Mouse (Mus musculus) layer of hippocampus, postnatal 10 days (tissue): ENCODE measurements around the gene Notum. TPM values are rescaled to one million over a fixed set of nuclear protein-coding genes. Genes with fewer than 3 reads are reported as not detected.

Experiments
- DNase-seq, 2 experiments: peaks; one replicate each; pipeline ENCODE4 v3.0.0; 2021; ENCODE audit warnings: low spot score in 2 of 2
- long read RNA-seq: library from polyadenylated mRNA; stranded (forward); transcript quantifications from one replicate; pipeline ENCODE4 v2.0.0, GENCODE M21; 2023
- total RNA-seq, 2 experiments: library from RNA; stranded (reverse); gene quantifications; 2 replicates each; pipeline ENCODE4 v1.2.3; 2021

The Notum gene
- total RNA-seq, result 1 to 10 TPM; 5.8 to 7.4 TPM
- long read RNA-seq, partial matches to known transcripts, result 2 of 4 reads
- long read RNA-seq, other reads (novel, unspliced or antisense), result 2 of 4 reads

DNA sequence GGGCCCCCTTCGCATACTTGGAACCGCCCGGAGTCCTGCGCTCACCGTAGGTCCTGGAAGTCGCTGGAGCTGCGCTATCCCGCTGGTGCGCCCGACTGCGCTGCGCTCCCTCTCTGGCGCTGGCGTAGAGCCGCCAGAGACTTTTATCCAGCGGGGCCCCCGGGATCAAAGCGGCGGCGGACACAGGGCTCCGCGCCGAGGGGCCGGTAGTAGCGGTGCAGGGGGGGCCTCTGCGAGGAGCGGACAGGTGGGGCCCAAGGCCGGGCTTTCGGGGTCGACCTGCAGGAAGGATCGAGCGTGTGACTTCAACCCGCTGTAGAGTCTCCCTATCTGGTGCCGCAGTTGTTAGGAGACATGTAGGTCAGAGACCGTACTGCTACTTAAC is at the start of gene Notum:
Gene Notum (minus strand): TSS at position 100 of the 385 bp plus-strand sequence.
- DNase-seq, result no peak

DNA sequence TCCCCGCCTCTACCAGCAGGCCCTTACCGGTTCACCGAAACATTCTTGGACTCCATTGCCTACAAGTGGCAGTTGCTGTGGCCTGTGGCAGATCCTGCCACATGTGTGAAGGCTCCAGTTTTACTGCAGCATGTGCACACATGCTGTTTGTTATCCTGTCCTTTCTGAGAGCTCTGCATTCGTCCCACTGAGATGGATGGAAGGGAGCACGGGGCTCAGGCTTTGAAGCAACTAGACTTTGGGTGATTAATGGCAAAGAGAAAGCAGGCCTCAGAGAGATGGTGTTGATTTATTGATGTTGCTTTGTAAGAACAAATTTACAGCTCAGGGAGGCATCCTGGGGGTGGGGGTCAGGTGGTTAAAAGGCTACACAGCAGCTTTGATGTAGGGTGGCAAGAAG is 49.7 kb upstream of the Notum start:
- DNase-seq, result no peak

DNA sequence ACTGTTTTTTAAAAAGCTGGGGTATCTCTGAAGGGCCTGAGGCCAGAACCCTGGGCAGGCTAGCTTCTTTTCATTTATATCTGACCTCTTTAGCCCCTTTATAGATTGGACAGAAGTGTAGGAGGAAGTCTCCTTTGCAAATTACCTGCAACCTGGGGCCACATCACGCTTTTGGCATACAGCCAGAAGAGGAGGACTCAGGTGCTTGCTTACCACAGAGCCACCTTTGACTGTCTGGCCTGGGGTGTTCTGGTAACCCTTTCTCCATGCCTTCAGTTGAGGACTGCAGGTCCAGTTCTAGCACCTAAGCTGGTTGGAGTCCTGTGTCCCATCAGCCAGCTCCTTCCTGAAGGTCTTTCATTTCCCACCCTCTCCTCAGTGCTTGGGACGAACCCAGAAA is 48.6 kb upstream of the Notum start:
- no peak for DNase-seq

DNA sequence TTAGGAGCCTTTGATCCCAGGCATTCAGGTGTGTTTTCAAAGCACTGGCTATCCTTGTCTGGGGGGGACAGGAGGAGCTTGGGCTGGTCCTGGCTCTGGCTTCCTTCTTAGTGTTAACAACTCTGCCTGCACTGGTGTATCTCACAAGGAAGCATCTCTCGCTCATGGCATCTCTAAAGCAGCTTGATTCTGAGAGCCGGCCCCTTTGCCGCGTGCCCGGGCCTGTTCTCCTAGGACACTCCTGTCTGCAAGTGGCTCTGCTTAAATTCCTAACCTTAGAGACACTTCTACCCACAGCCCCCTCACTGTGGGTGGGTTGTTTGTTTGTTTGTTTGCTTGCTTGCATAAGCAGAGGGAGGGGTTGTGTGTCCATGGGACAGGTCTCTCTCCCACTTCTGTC is 47.0 kb upstream of the Notum start:
- DNase-seq, result no peak

DNA sequence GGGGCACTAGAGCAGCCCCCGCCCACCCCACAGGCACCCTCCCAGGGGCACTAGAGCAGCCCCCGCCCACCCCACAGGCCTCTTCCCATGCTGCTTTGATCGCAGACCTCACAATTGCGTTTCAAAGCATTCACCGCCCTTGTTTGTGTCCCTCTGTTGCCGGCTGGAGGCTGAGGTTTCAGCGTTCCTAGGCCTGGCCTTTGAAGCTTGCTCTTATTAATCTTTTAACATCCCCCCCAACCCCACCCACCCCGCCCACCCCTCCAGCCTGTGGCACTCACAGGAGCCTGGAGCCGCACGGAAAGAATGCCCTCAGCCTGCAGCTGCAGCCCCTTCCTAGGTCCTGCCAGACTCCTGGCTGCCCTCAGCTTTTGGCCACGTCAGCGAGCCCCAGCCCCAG is 46.2 kb upstream of the Notum start:
- DNase-seq, result no peak

DNA sequence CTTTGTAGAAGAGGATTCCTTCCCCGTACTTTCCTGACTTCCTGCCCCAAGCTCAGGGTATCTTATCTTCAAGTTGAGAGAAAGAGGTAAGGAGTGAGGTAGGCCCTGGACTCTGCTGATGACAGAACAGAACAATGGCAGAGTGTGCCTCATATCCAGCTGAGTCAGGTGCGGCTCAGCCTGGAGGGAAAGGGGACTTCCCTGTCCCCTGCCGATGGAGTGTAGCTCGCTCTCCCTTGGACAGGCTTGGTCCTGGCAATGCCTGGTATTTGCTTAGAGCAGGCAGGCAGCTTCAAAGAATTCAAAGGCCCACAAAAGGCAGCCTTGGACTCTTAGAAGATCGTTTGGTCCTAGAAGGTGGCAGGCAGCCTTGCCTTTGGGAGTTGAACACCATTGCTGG is 45.1 kb upstream of the Notum start:
- no peak for DNase-seq

DNA sequence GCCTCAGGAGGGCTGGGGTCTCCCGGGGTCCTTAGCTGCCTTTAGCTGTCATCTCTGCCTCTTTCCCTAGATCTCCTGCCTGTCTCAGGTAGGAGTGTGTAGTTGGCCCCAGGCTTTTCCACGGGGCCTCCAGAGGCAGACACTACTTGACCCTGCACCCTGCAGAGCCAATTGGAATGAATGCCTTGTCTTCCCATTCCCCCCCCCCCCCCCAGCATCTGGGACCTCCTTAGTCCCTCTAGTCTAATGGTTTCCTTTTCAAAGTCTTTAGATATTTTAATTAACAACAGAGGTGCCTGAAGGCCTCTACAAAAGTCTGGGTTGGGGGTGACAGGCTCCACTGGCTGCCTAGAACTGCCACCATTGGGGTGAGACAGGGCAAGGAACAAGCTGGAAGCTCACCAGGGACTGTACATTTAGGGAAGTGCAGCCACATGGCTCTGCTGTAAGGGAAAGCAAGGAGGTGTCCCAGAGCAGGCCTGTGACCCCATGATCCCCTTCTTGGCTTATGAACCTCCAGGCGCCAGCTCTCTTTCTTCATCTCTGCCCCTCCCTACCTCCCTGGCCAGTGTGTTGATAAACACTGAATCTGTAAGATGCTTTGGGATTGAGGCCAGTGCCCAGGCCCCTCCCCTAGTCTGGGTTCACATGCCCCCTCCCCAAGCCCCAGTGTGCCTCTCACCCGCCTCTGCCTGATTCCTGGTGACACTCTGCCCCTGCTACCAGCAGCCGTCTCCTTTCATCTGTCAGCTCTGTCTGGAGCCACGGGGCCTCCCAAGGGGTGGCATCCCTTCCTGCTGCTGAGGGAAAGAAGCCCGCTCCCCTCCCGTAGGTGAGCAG is 43.7 kb upstream of the Notum start:
- DNase-seq, result no peak

DNA sequence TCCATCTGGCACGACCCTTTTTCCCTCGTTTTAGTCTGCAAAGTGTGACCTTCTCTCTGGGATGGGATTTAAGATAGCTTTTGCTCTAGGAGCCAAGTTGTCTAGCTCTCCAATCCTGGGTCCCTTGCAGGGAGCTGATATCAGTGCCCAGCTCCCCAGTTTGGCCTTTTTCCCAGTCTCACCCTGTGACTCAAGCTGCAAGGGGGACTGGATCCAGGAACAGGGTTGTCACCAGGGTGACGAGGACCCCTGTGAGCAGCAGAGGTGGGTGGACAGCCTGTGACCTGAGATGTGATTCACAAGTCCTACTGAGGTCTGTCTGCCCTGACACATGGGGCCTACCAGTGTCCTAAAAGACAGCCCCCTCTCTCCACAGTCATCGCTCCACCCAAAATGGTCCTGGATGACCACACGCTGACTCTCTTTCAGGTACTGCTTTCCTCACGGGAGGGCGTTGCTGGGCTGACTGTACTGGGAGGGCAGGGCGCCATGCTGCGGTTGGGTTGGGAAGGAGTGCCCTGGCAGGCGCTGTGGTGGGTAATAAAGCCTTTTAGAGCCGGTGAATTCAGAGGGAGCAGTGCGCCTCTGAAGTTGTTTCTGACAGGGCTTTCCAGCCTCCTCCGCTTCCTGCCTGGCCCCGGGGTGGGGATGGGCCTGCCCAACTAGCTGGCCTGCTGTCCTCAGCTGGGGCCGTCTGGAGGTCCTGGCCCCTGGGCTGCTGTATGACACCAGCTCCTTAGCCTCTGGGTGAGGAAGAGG is 42.9 kb upstream of the Notum start:
- DNase-seq, result no peak

DNA sequence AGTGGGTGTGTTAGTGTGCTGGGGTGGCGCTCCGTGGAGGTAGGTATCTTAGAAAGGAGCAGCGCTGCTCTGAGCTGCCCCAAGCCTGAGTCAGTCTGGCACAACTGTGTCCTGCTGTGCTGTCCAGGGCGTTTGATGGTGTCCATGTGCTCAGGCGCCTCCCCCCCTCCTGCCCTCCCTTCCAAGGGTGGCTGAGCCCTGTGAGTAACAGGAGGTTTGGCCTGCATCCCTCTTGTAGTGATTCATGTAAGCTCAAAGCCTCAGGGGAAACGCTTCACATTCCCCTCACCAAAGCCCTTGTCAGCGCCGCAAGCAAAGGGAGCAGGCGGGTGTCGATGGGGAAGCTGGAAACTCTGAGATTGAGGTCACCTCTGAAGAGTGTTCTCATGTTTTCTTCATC is 36.8 kb upstream of the Notum start:
- DNase-seq, result no peak

DNA sequence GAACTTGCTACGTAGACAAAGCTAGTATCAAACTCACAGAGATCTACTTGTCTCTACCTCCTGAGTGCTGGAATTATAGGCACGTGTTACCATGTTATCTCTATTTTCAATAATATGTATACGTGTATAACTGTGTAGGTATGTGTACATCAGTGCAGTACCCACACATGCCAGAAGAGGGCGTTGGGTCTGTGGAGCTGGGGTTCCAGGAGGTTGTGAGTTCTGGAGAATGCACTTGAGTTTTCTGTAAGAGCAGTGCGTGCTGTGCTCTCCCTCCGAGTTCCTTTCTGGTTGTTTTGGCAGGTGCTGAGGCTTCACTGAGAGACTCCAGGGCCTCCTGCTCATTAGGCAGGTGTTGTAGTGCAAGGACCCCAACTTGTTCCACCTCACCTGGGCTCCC is 35.6 kb upstream of the Notum start:
- DNase-seq, result no peak

DNA sequence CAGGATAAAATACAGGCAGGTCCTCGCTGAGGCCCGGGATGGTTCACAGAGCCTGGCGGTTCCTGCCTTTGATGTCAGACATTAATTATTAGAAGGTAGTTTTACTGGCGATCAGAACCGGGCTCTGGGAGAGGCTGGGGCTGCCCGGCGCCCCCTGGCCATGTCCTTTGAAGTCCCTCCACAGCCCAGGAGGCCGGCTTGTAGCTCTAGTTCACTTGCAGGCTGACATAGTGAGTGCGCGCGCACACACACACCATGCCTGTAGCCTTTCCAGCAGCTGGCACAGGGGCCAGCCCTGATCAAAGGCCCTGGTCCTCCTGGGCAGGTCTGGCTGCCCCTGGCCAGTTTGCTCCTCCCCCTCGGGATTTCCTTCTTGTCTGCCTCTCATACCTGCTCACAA is 34.7 kb upstream of the Notum start:
- DNase-seq, result no peak

DNA sequence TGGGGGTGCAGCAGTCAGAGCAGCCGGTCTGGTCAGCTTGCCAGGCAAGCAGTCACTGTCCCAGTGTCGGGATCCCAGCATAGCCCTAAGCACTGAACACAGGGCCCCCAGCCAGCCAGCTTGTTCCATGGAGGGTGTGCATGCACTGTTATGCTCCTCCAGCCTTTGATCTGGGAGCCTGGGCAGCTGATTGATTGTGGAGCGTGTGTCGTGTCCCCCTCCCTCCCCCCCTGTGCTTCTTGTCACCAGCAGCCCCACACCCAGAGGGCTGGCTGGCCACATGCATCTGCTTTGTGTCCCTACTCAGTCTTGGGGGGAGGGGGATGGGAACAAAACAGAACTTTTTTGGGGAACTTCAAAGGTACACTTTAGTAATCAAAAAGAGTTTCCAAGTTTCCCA is 34.2 kb upstream of the Notum start:
- DNase-seq, result no peak

DNA sequence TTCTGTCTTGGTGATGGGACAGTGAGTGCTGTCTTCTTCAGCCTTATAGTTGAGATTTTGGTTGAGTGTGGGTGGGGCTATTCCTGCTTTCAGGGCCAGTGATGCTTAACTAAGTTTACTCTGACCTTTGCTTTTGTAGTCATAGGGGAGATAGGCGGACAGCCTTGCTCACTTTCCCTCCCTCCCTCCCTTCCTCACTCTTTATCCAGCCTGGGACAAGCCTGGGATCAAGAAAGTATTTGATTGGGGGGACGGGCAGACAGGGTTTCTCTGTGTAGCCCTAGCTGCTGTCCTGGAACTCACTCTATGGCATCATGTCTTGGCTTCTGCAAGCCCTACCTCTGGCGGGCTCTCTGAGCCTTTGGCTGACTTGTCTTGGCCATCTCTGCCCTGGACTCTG is 32.5 kb upstream of the Notum start:
- DNase-seq, result no peak

DNA sequence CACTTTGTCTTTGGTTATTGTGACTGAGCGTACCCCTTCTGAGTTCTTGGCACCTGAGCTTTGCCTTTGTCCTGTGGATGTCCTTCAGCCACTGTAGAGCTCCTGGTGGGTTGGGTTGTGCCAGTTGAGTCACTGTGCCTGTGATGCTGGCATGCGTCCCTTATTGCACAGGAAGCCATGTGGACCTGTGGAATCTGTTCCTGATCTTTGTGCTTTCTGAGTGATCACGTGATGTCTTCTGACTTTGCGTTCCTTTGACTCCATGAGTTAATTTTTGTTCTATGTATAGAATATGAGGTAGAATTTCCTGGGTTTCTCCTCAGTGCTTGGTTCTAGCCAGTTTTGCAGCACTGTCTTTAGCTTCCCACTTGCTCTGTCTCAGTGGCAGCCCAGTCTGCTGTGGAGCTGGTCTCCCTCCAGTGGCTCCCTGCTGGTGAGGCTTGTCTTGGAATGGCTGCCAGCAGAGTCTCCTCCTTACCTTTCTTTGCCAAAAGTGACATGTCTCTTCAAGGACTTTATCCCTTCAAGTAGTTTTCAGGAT is 31.6 kb upstream of the Notum start:
- DNase-seq, result peak in 1 of 2 experiments; percentile 42

DNA sequence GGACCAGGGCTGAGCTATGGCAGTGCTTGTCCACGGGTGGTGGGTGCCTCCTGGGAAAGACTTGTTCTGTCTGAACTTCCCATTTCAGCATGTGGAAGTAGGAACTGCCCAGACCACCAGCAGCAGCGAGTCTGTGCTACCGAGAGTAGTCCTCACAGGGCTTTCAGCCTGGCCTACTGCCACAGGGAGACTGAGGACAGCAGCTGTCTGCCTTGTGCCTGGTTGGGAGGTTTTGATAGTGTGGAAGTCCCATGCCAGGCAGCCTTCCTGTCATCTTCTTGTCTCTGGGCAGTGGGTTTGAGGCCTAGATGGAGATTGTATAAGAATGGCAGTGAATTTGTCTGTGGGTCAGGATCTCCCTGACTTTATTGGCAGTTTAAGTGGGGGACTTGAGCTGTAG is 28.4 kb upstream of the Notum start:
- DNase-seq, result no peak

DNA sequence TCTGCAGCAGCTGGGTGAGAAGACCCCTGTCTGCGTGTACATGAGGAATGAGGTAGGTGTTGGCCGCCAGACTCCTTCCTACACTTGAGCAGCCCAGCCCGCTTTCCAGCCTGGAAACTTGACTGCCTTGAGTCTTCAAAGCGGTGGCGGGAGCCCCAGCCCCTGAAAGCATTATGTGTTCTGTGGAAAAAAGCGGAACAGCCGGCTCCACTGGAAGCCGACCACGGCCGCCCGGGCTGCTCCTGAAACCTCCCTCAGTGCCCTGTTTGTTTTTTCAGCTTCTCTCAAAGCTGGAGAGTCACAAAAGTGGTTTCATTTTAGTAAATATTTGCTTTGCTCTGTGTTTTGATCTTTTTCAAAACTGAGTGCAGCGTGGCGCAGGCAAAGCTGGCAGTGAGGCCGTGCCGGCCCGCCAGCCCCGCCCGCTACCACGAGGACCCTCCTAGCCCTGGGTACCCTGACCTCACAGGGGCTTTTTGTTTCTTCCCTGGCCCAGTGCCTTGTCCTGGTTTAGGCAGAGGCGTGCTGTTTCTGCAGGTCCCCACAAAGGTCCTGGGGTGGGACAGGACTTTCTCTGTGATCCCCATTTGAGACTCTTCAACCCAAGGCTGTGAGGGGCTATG is 25.8 kb upstream of the Notum start:
- no peak for DNase-seq

DNA sequence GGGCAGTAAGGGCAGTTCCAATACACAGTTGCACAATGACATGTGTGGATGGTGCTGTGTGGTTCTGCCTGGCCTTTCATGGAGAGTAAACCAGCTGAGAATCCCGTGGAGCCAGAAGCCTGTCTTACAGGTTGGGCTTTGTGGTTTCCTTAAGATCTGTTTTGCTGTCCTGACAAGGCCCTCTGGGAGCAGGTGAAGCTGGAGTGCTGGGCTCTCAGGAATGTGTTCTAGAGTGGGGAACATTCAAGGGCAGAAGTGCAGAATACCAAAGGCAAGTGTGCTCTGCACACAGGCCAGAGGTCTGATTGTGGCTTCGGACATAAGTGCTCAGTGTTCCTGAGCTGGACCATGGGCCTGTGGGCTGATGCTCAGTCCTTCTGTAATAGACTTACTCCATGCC is 23.7 kb upstream of the Notum start:
- no peak for DNase-seq

DNA sequence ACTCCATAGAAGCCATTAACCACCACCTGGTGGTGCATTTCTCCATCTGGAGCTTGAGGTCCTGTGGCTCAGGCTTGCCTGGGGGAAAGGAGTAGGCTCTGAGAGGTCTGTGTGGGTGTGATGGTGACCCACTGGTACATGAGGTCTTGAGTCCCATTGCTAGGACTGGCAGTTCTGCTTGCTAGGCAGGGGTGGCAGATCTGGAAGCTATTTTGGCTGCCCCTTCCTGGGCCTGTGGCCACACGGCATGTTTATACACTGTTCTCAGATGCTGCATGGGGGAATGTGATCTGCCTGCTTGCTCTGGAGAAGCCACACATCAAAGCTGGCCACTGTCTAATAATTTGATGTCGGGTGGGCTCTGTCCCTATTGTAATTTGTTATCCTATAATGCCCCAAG is 23.1 kb upstream of the Notum start:
- DNase-seq, result no peak

DNA sequence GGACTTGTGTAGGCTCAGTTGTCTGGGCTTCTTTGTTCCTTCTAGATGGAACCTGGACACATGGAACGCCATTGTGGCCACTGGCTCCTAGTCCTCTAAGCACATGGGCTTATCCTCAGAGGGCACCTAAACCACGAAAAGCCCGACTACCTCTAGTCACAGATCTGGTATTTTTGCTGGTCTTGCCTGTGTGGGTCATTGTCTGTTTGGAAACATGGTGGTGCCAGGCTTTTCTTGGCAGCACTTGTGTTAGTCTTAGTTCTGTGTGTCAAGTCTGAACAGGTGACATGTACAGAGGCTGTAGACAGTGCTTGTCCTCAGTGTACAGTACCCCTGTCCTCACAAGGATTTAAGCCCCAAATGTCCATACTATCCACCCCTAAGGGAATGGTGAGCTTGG is 22.6 kb upstream of the Notum start:
- DNase-seq, result no peak

DNA sequence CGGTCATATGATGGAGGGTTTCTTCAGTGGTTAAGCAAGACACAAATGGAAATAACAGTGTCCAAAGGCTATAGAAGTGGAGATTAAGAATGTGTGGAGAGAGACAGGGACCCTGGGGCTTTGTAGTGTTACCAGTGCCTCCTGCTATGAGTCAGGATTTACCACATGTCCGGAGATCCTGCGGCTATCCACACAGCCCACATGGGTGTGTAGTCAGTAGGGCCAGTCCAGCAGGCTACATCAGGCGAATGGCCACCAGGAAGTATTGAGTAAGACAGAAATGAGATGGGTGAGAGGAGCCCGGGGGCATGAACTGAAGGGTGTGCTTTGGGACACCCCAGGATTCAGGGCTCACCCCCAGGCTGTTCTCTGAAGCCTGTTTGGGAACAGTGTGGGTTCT is 21.7 kb upstream of the Notum start:
- no peak for DNase-seq

DNA sequence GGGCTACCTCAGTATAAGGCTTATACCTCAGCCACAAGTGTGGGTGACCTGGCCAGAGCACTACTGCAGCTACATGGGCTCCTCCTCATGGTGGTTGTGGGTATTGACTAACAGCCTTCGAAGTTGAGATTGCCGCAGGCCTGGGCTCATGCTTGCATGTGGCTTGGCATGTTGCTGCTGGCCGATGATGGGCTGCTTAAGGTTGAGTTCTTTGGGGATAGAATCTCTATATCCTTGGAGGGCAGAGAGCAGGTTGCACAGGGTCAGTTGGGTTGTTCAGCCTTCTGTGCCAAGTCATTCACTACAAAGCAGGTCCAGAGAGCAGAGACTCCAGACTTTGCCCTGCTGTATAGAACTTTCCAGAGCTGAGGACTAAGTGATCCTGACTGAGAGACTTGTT is 18.9 kb upstream of the Notum start:
- DNase-seq, result no peak

DNA sequence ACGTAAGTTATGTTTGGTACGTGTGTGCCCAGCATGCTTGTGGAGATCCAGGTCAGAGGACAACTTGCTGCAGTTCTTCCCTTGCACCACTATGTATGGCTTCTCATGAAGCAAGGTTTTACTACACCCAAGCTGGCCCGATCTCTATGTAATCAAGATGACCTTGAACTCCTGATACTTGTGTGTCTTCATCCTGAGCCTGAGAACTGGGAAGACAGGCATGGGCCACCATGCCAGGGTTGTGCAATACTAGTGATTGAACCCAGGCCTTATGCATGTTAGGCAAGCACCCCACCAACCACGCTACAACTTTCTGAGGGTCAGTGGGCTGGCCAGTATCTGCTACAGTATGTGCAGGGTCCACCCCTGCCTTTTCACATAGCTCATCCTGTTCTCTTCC is 16.0 kb upstream of the Notum start:
- no peak for DNase-seq
